Mouse (Mus musculus) small intestine, adult 2 months (tissue): ENCODE data around the gene Fndc11.

Source experiments
- CTCF ChIP-seq: fragments of 200-500 bp; IDR thresholded peaks from 2 replicates; pipeline ENCODE4 v1.5.1; 2012; ENCODE audit warnings: low read depth, mild to moderate bottlenecking, control low read depth, inconsistent platforms, low read length, moderate library complexity, mixed read lengths; ENCODE audit not compliant: insufficient replicate concordance, insufficient read length; ENCODE audit errors: extremely low read depth
- POLR2A ChIP-seq: fragments of 200-500 bp; IDR thresholded peaks from 2 replicates; pipeline ENCODE4 v1.6.1; 2012; ENCODE audit warnings: low read depth, mild to moderate bottlenecking, control low read depth, inconsistent platforms, low read length, moderate library complexity

- TF ChIP-seq POLR2A: no peak
- TF ChIP-seq CTCF: no peak
Observed at GRCm38 (mm10) chr2:181228335-181228734, 8.5 kb downstream of the Fndc11 start.
